Mouse (Mus musculus) liver, embryonic 14.5 days (tissue): Measurements from ENCODE around the gene Bcas3.

Source experiments
- CTCF ChIP-seq: IDR thresholded peaks from 2 replicates; pipeline ENCODE4 v1.5.1; 2016; ENCODE audit warnings: antibody characterized with exemption, low read depth, control low read depth
- EP300 ChIP-seq: IDR thresholded peaks from 2 replicates; pipeline ENCODE4 v1.6.1; 2016; ENCODE audit warnings: antibody characterized with exemption, low read depth

- TF ChIP-seq CTCF (no peak), EP300 (no peak)
Measured at GRCm38 (mm10) chr11:85759634-85760439, 406.9 kb downstream of the Bcas3 start.
